Mouse (Mus musculus) T-helper 17 cell (primary cell): ENCODE measurements around the gene Tgif2.
"Not testable (repeated sequence)": the region's sequence is repeated elsewhere in the genome, so short reads cannot be mapped to it uniquely, and the experiment has no call there.

Experiments
- in situ Hi-C, 2 experiments: fragments of 300-600 bp; cut with MboI, MseI; formaldehyde crosslinking; loops; 1 replicate in 1 of 2; 2 replicates in 1 of 2; pipeline ENCODE4 v1.15.1; 2025; ENCODE audit warnings: high pct_unique_total_duplicates in 2 of 2

Tgif2 gene

GRCm38 (mm10) chr2:156874760-156875510 is 35.1 kb downstream of the Tgif2 start:
- in situ Hi-C loops = no loop called here

- in situ Hi-C loops = no loop called here
These were observed 37.9 kb downstream of the Tgif2 start for GRCm38 (mm10) chr2:156877726-156878125.

GRCm38 (mm10) chr2:156879541-156879940 is 39.7 kb downstream of the Tgif2 start:
- in situ Hi-C loops = no loop called here

- in situ Hi-C loops = no loop called here
These were observed 42.7 kb downstream of the Tgif2 start for GRCm38 (mm10) chr2:156882431-156883001.

- in situ Hi-C loops = no loop called here
These were observed 44.8 kb downstream of the Tgif2 start for GRCm38 (mm10) chr2:156884396-156885211.

- in situ Hi-C loops = not testable (repeated sequence)
These were observed 45.9 kb downstream of the Tgif2 start for GRCm38 (mm10) chr2:156885666-156886065.

- in situ Hi-C loops = no loop called here
These were observed 46.4 kb downstream of the Tgif2 start for GRCm38 (mm10) chr2:156886084-156886631.

GRCm38 (mm10) chr2:156887017-156887416 is 47.2 kb downstream of the Tgif2 start, which contains the start of gene Sla2:
Gene Sla2 (minus strand): TSS chr2:156887192.
- in situ Hi-C loops = no loop called here

- in situ Hi-C loops = no loop called here
These were observed 48.7 kb downstream of the Tgif2 start for GRCm38 (mm10) chr2:156888490-156888889.

- in situ Hi-C loops = no loop called here
These were observed 52.4 kb downstream of the Tgif2 start for GRCm38 (mm10) chr2:156892240-156892639.

GRCm38 (mm10) chr2:156892821-156893220 is 53.0 kb downstream of the Tgif2 start:
- in situ Hi-C loops = no loop called here

- in situ Hi-C loops = no loop called here
These were observed 54.9 kb downstream of the Tgif2 start for GRCm38 (mm10) chr2:156894496-156895265.

- in situ Hi-C loops = no loop called here
These were observed 56.6 kb downstream of the Tgif2 start for GRCm38 (mm10) chr2:156896384-156896914.

GRCm38 (mm10) chr2:156897034-156897433 is 57.2 kb downstream of the Tgif2 start:
- in situ Hi-C loops = no loop called here

GRCm38 (mm10) chr2:156898374-156898773 is 58.6 kb downstream of the Tgif2 start:
- in situ Hi-C loops = no loop called here

GRCm38 (mm10) chr2:156899184-156899583 is 59.4 kb downstream of the Tgif2 start:
- in situ Hi-C loops = no loop called here

GRCm38 (mm10) chr2:156901344-156901743 is 61.5 kb downstream of the Tgif2 start:
- in situ Hi-C loops = no loop called here

- in situ Hi-C loops = no loop called here
These were observed 62.1 kb downstream of the Tgif2 start for GRCm38 (mm10) chr2:156901883-156902282.

- in situ Hi-C loops = not testable (repeated sequence)
These were observed 62.6 kb downstream of the Tgif2 start for GRCm38 (mm10) chr2:156902411-156902810.

GRCm38 (mm10) chr2:156903367-156903766 is 63.6 kb downstream of the Tgif2 start:
- in situ Hi-C loops = no loop called here
